Mouse (Mus musculus): ENCODE results near the gene Gm14391. TPM values are rescaled to one million over a fixed set of nuclear protein-coding genes. Genes with fewer than 3 reads are reported as not detected.
"Not testable (repeated sequence)": the region's sequence is repeated elsewhere in the genome, so short reads cannot be mapped to it uniquely, and the experiment has no call there.

The Gm14391 gene
- polyA plus RNA-seq, 1 experiment from 2014 or later = 13.2 TPM

DNA sequence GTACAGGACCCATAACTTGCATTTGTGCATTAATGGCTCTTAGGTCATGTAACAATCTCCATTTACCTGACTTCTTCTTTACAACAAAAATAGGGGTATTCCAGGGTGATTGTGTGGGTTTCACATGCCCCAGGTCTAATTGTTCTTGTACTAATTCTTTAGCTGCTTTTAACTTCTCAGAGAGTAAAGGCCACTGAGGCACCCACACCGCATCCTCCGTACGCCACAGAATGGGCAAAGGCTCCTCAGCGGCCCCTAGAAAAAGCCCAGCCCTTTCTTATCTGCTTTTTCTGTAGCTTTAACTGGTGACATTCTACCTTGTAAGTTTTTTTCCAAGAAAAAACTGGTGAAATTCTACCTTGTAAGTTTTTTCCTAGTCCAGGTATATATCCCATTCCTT lies 45.3 kb downstream of the Gm14391 start:
- not testable (repeated sequence) for H3K4me1 ChIP-seq (replicated peaks; ENCODE audit: control insufficient read depth, insufficient read depth, low read length); H3K9ac ChIP-seq; H3K4me2 ChIP-seq (replicated peaks); ATAC-seq (ENCODE audit: low FRiP score); H3K9me3 ChIP-seq (ENCODE audit: control insufficient read depth, low read length); H3K27me3 ChIP-seq (ENCODE audit: control insufficient read depth, insufficient read depth, low read length); H3K4me3 ChIP-seq (replicated peaks; ENCODE audit: low read length); DNase-seq (ENCODE audit: low spot score); H3K36me3 ChIP-seq (replicated peaks; ENCODE audit: control insufficient read depth, insufficient read depth); H3K27ac ChIP-seq
- WGBS = 85% methylated on average over 4 of the region's 4 CpGs

GRCm38 (mm10) chr2:175158642-175159041 lies 48.1 kb downstream of the Gm14391 start:
- H3K4me2 ChIP-seq (replicated peaks) = no peak overlapping the region
- no peaks in the 10 kb centered on the region for H3K36me3 ChIP-seq (replicated peaks; ENCODE audit: control insufficient read depth, insufficient read depth)
- ATAC-seq (ENCODE audit: low FRiP score) = no peak
- H3K9me3 ChIP-seq (ENCODE audit: control insufficient read depth, low read length) = peaks cover 8% of the 10 kb centered on the region; the same call in 1 of the 2 replicates
- H3K27me3 ChIP-seq (ENCODE audit: control insufficient read depth, insufficient read depth, low read length) = no peaks in the 10 kb centered on the region
- H3K9ac ChIP-seq = no peak overlapping the region
- WGBS = 86% methylated on average over 3 of the region's 3 CpGs
- H3K27ac ChIP-seq = no peak overlapping the region
- no peak for DNase-seq (ENCODE audit: low spot score)
- H3K4me1 ChIP-seq (replicated peaks; ENCODE audit: control insufficient read depth, insufficient read depth, low read length) = no peaks in the 10 kb centered on the region
- H3K4me3 ChIP-seq (replicated peaks; ENCODE audit: low read length) = no peak overlapping the region

DNA sequence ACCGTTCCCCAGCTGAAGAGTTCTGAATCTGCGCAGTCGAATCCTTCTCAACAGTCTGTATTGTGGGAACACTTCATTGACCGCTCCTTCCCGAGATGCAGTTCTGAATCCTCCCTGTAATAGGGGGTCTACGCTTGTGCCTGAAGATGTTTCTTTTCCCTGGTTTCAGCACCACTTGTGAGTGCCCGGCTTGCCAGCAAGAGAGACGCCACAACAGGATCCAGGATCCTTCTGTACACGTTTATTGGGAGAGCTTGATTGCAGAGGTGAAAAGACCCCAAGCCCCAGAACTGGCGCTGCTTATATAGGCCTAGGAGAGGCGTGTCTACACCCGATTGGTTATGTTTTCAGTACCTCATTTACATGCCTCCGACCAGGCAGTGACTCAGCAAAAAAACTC lies 50.0 kb downstream of the Gm14391 start:
- ATAC-seq (ENCODE audit: low FRiP score) = no peak
- H3K9me3 ChIP-seq (ENCODE audit: control insufficient read depth, low read length) = peaks cover 8% of the 10 kb centered on the region; the same call in 1 of the 2 replicates
- WGBS = 92% methylated on average over 13 of the region's 13 CpGs

GRCm38 (mm10) chr2:175141993-175142295 lies 64.8 kb downstream of the Gm14391 start, which contains the start of gene Gm14399:
Gene Gm14399, minus strand, starts transcription at chr2:175142012.
- not testable (repeated sequence) for H3K4me1 ChIP-seq (replicated peaks; ENCODE audit: control insufficient read depth, insufficient read depth, low read length); ATAC-seq (ENCODE audit: low FRiP score); H3K27me3 ChIP-seq (ENCODE audit: control insufficient read depth, insufficient read depth, low read length); H3K36me3 ChIP-seq (replicated peaks; ENCODE audit: control insufficient read depth, insufficient read depth); H3K9ac ChIP-seq; H3K27ac ChIP-seq; H3K9me3 ChIP-seq (ENCODE audit: control insufficient read depth, low read length); DNase-seq (ENCODE audit: low spot score)
- Histone ChIP-seq H3K4me3 (replicated peaks; ENCODE audit: low read length) (peak within 1 kb of the TSS; percentile 38), H3K4me2 (replicated peaks) (peak within 1 kb of the TSS; percentile 50)
- WGBS = 0% methylated on average over 1 of the region's 2 CpGs

More for the DNA sequence above, 50.0 kb downstream of the Gm14391 start:
- Histone ChIP-seq H3K36me3 (replicated peaks; ENCODE audit: control insufficient read depth, insufficient read depth) (no peaks in the 10 kb centered on the region), H3K27ac (no peak overlapping the region), H3K4me3 (replicated peaks; ENCODE audit: low read length) (no peak overlapping the region), H3K4me1 (replicated peaks; ENCODE audit: control insufficient read depth, insufficient read depth, low read length) (no peaks in the 10 kb centered on the region), H3K4me2 (replicated peaks) (no peak overlapping the region), H3K9ac (no peak overlapping the region), H3K27me3 (ENCODE audit: control insufficient read depth, insufficient read depth, low read length) (no peaks in the 10 kb centered on the region)
- DNase-seq (ENCODE audit: low spot score) = no peak

- H3K27me3 ChIP-seq (ENCODE audit: control insufficient read depth, insufficient read depth, low read length); H3K9me3 ChIP-seq (ENCODE audit: control insufficient read depth, low read length); DNase-seq (ENCODE audit: low spot score); H3K9ac ChIP-seq; ATAC-seq (ENCODE audit: low FRiP score); H3K36me3 ChIP-seq (replicated peaks; ENCODE audit: control insufficient read depth, insufficient read depth); H3K27ac ChIP-seq; H3K4me1 ChIP-seq (replicated peaks; ENCODE audit: control insufficient read depth, insufficient read depth, low read length): not testable (repeated sequence)
- Histone ChIP-seq H3K4me3 (replicated peaks; ENCODE audit: low read length) (peak overlapping the region; percentile 38), H3K4me2 (replicated peaks) (peak overlapping the region; percentile 50)
- WGBS = 7% methylated on average over 25 of the region's 25 CpGs
Observed at GRCm38 (mm10) chr2:175141118-175141992, 65.4 kb downstream of the Gm14391 start.

Other genes with a start within 250 kb of the Gm14391 start
- not detected in 2 replicates for gene Gm14444, start 196.7 kb downstream of the Gm14391 start, polyA plus RNA-seq (2014; fragmentation: Nextera tagmentation; extraction: Ambion mirVana)
- 0.47 and 0.51 TPM in 2 replicates for gene Gm14393, start 139.1 kb downstream of the Gm14391 start, polyA plus RNA-seq (2014; fragmentation: Nextera tagmentation; extraction: Ambion mirVana)
- 6.7 and 8.1 TPM in 2 replicates for gene Gm14399, start 64.9 kb downstream of the Gm14391 start, polyA plus RNA-seq (2014; fragmentation: Nextera tagmentation; extraction: Ambion mirVana)
- gene Gm14443, start 31.0 kb downstream of the Gm14391 start, polyA plus RNA-seq (2014; fragmentation: Nextera tagmentation; extraction: Ambion mirVana) = 0.90 and 1.5 TPM in 2 replicates
- 0.33 and 1.0 TPM in 2 replicates for gene Gm14440, start 68.2 kb upstream of the Gm14391 start, polyA plus RNA-seq (2014; fragmentation: Nextera tagmentation; extraction: Ambion mirVana)
- gene Gm4631, start 131.3 kb upstream of the Gm14391 start, polyA plus RNA-seq (2014; fragmentation: Nextera tagmentation; extraction: Ambion mirVana) = 22.7 and 26.3 TPM in 2 replicates
- gene Zfp968, start 165.5 kb upstream of the Gm14391 start, polyA plus RNA-seq (2014; fragmentation: Nextera tagmentation; extraction: Ambion mirVana) = 3.8 and 5.8 TPM in 2 replicates
- gene Gm4724, start 228.9 kb upstream of the Gm14391 start, polyA plus RNA-seq (2014; fragmentation: Nextera tagmentation; extraction: Ambion mirVana) = 14.6 and 20.9 TPM in 2 replicates

Data from hindbrain, embryonic 14.5 days (tissue).